Mouse (Mus musculus) heart, postnatal 0 days (tissue): ENCODE results near the gene Scml4. TPM values are rescaled to one million over a fixed set of nuclear protein-coding genes. Genes with fewer than 3 reads are reported as not detected.

ENCODE experiments used
- ATAC-seq: fragments of 200-750 bp; cut with Nextera tagmentation; 2 replicates; pipeline ENCODE4 v1.8.0; 2017; ENCODE audit warnings: low read depth, moderate number of reproducible peaks, moderate library complexity; ENCODE audit not compliant: insufficient read depth
- DNase-seq: peaks from one replicate; pipeline ENCODE4 v3.0.0-alpha.2; 2016; ENCODE audit warnings: low spot score
- H3K27ac ChIP-seq: fragments of 300-500 bp; sonication (generic); 2 replicates; pipeline ENCODE4 v1.5.1; 2014; ENCODE audit warnings: low read depth, mild to moderate bottlenecking
- H3K27me3 ChIP-seq: fragments of 300-500 bp; sonication (generic); 2 replicates; pipeline ENCODE4 v1.6.1; 2014; ENCODE audit warnings: low read length, mixed read lengths; ENCODE audit not compliant: control insufficient read depth, insufficient read depth
- H3K36me3 ChIP-seq: fragments of 300-500 bp; sonication (generic); replicated peaks from 2 replicates; pipeline ENCODE4 v1.6.1; 2014; ENCODE audit warnings: low read length, mixed read lengths; ENCODE audit not compliant: control insufficient read depth, insufficient read depth
- H3K4me1 ChIP-seq: fragments of 300-500 bp; sonication (generic); 2 replicates; pipeline ENCODE4 v1.6.1; 2014; ENCODE audit warnings: antibody characterized with exemption; ENCODE audit not compliant: control insufficient read depth, insufficient read depth
- H3K4me2 ChIP-seq: fragments of 300-500 bp; sonication (generic); 2 replicates; pipeline ENCODE4 v1.6.1; 2014; ENCODE audit warnings: low read depth, mild to moderate bottlenecking, low read length, moderate library complexity
- H3K4me3 ChIP-seq: fragments of 300-500 bp; sonication (generic); 2 replicates; pipeline ENCODE4 v1.5.1; 2014; ENCODE audit warnings: low read depth, low read length
- H3K9ac ChIP-seq: fragments of 300-500 bp; sonication (generic); replicated peaks from 2 replicates; pipeline ENCODE4 v1.6.1; 2014; ENCODE audit warnings: low read depth, low read length, mixed read lengths
- H3K9me3 ChIP-seq: fragments of 300-500 bp; sonication (generic); replicated peaks from 2 replicates; pipeline ENCODE4 v1.6.1; 2016; ENCODE audit warnings: low read length; ENCODE audit not compliant: control insufficient read depth
- CTCF ChIP-seq: IDR thresholded peaks from 2 replicates; pipeline ENCODE4 v1.5.1; 2016; ENCODE audit warnings: antibody characterized with exemption, control low read depth, low read depth
- EP300 ChIP-seq: IDR thresholded peaks from 2 replicates; pipeline ENCODE4 v1.6.1; 2016; ENCODE audit warnings: antibody characterized with exemption, low read depth
- WGBS: fragments of 180-500 bp; shearing (Covaris S2); extraction: QIAGEN DNeasy Blood & Tissue Kit; methylation state at CpG from one replicate; pipeline ENCODE4 v1.1.7; 2014; 5-methylcytosine and 5-hydroxymethylcytosine counted together
- polyA plus RNA-seq: library from polyadenylated mRNA; unstranded; fragments of >200 nt; fragmentation: Nextera tagmentation; extraction: Ambion mirVana; gene quantifications from 2 replicates; pipeline ENCODE4 v1.2.1, GENCODE M21; 2015
- total RNA-seq: library from RNA; depleted of rRNA; stranded (reverse); fragments of >200 nt; gene quantifications from 2 replicates; pipeline ENCODE4 v1.2.3, GENCODE M21; 2014; ENCODE audit warnings: low replicate concordance

The Scml4 gene
- total and polyA plus RNA-seq, 2 experiments from 2014 or later = 0.19 to 1.2 TPM

DNA sequence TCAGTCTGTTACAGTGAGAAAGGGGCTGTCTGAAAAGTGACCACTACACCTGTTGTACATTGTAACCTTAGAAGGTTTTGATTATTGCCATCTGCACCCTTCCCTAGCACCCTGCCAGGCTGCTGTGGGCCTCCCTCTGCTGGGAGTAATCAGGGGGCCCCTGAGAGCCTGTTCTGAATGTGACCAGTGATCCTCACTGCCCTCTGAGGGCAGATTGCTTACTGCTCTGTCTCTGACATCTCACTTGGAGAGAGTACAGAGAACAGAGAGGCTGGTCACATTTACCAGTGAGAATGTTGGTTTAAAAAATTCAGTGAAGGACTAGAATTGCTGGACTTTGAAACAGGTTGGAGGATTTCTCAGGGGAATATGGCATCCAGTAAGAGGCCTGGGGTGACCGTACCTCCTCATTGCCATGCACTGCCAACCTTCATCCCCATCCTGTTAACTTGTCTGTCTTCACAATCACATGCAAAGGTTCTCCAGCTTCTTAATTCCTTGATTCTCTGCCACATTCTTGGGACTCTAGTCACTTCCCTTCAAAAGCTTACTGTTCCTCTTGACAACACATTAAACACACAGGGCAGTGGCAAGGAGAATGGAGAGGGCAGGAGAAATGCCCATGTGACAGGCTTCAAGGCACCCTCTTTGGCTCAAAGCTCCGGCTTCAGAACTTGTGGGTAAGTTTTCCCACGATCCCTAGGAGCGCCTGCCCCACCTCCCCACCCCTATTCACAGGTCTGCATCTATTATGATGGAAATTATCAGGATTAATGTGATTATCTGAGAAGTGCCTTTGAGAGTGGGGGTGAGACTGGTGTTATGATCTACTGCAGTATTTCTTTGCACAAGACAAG is 26.1 kb upstream of the Scml4 start:
- Histone ChIP-seq H3K27ac (no peak overlapping the region), H3K36me3 (peaks cover 59% of the 10 kb centered on the region), H3K4me2 (no peak overlapping the region)

DNA sequence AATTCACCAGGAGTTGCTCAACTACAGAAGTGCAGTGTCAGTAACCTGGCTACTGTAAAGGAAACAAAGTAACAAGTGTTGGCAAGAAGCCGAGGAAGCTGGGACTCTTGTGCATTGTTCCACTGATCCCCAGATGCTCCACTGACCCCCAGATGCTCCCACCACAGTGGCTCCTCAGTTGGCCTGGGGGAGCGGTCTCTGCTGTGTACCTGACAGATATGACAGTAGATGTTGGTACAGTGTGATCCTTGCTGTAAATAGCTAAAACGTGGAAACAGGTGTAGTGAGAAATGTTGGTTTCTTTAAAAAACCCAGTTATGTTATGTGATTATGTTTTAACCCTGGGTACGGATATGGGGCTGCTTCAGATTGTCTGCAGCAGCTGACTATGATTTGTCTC is 22.1 kb upstream of the Scml4 start:
- Histone ChIP-seq H3K9ac (no peak overlapping the region), H3K27me3 (no peaks in the 10 kb centered on the region), H3K4me3 (no peak overlapping the region), H3K36me3 (peaks cover 29% of the 10 kb centered on the region), H3K9me3 (no peaks in the 10 kb centered on the region), H3K4me1 (no peaks in the 10 kb centered on the region), H3K27ac (no peak overlapping the region), H3K4me2 (no peak overlapping the region)
- TF ChIP-seq EP300 = no peak
- TF ChIP-seq CTCF = no peak
- DNase-seq (no peak), ATAC-seq (no peak)
- WGBS = 84% methylated on average over 4 of the region's 4 CpGs

More for the DNA sequence above, 26.1 kb upstream of the Scml4 start:
- no peaks in the 10 kb centered on the region for H3K27me3 ChIP-seq
- no peaks in the 10 kb centered on the region for H3K4me1 ChIP-seq
- H3K4me3 ChIP-seq = no peak overlapping the region
- no peak for DNase-seq
- no peak overlapping the region for H3K9ac ChIP-seq
- no peak for ATAC-seq
- no peaks in the 10 kb centered on the region for H3K9me3 ChIP-seq
- TF ChIP-seq EP300 (no peak), CTCF (no peak)
- 82% methylated on average over 4 of the region's 4 CpGs for WGBS

DNA sequence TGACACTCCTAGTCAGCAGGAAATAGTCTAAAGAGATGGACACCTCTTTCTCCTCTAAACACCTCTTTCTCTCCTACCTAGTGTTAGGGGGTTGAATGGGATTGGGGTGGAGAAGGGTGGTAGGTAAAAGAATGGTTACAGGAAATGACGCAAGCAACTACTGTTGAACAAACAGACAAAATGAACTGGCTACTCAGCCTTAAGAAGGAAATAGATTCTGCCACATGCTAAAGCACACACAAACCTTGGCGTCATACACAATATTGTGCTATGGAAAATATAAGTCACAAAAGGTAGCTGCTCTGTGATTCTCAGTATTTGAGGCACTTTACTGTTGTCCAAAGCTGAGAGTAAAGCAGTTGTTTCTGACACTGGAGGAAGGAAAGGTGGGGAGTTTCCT is 21.4 kb upstream of the Scml4 start:
- peaks cover 24% of the 10 kb centered on the region for H3K36me3 ChIP-seq
- no peak overlapping the region for H3K4me2 ChIP-seq
- no peaks in the 10 kb centered on the region for H3K9me3 ChIP-seq
- no peak overlapping the region for H3K4me3 ChIP-seq
- 85% methylated on average over 2 of the region's 2 CpGs for WGBS
- H3K27ac ChIP-seq = no peak overlapping the region
- no peak for DNase-seq
- H3K27me3 ChIP-seq = no peaks in the 10 kb centered on the region
- no peaks in the 10 kb centered on the region for H3K4me1 ChIP-seq
- TF ChIP-seq EP300 (no peak), CTCF (no peak)
- ATAC-seq = no peak
- no peak overlapping the region for H3K9ac ChIP-seq

DNA sequence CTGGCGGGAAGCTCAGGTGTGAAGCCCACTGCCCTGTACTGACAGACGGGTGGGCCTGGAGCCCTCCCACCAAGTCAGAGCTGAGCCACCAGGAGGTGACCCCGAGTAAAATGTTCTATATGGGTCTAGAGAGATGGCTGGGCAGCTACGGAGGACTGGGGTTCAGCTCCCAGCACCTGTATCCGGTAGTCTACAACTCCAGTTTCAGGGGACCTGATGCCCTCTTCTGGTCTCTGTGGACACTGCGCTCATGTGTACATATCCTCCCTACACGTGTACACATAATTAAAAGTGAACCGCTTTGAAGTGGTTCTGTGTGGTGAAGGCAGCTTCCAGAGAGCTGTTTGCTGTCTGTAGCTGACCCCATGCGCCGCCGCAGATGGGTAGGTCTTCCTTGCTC is 20.1 kb upstream of the Scml4 start:
- WGBS = 93% methylated on average over 11 of the region's 11 CpGs
- TF ChIP-seq EP300 (no peak), CTCF (no peak)

DNA sequence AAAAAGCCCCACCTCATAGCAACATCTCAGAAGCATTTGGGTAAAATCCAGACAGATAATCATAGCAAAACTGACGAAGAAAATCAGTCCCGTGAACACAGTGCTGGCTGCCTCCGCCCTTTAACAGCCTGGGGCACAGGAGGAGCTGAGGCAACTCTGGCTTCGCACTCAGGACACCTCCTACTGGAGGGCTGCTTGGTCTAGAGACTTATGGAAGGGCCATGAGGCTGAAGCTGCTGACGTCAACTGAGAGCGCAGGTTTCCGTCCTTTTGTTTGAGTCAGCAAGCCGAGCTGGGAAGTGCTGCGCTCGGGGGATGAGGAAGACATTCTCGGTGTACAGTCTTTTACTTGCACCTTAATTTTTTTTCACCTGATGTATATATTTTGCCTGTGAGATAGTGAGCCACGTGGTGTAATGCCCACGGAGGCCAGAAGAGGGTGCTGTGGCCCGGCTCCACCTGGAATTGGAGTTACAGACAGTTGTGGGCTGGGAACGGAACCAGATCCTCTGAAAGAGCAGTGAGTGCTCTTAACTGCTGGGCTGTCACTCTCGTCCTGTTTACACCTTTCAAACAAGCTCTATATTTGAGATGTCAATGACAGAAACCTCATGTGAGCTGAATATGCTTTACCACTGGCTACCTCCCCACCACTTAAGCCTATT is 18.5 kb upstream of the Scml4 start:
- Histone ChIP-seq H3K9ac (no peak overlapping the region), H3K36me3 (peaks cover 3% of the 10 kb centered on the region; the same call in 1 of the 2 replicates), H3K27me3 (no peaks in the 10 kb centered on the region), H3K27ac (no peak overlapping the region), H3K4me3 (no peak overlapping the region), H3K9me3 (no peaks in the 10 kb centered on the region; the same call in 1 of the 2 replicates), H3K4me2 (no peak overlapping the region), H3K4me1 (no peaks in the 10 kb centered on the region)
- 55% methylated on average over 16 of the region's 16 CpGs for WGBS
- peak; percentile 35 for TF ChIP-seq CTCF
- no peak for TF ChIP-seq EP300
- DNase-seq (no peak), ATAC-seq (0 out of 2 replicates have a peak, but pooled peaks have one; percentile 24)

More for the DNA sequence above, 20.1 kb upstream of the Scml4 start:
- no peak overlapping the region for H3K9ac ChIP-seq
- ATAC-seq (no peak), DNase-seq (no peak)
- H3K4me3 ChIP-seq = no peak overlapping the region
- H3K36me3 ChIP-seq = peaks cover 11% of the 10 kb centered on the region
- no peaks in the 10 kb centered on the region for H3K27me3 ChIP-seq
- no peak overlapping the region for H3K27ac ChIP-seq
- H3K4me2 ChIP-seq = no peak overlapping the region
- H3K4me1 ChIP-seq = no peaks in the 10 kb centered on the region
- H3K9me3 ChIP-seq = no peaks in the 10 kb centered on the region
